Mouse (Mus musculus) brown adipose tissue, adult 24 weeks (tissue): Measurements from ENCODE around the gene Pdlim7. TPM values are rescaled to one million over a fixed set of nuclear protein-coding genes. Genes with fewer than 3 reads are reported as not detected.

Source experiments
- H3K27ac ChIP-seq: fragments of 200-500 bp; replicated peaks from 2 replicates; pipeline ENCODE4 v1.5.1; 2012; ENCODE audit warnings: low read depth, mild to moderate bottlenecking, low read length
- H3K4me1 ChIP-seq: fragments of 200-500 bp; 2 replicates; pipeline ENCODE4 v1.6.1; 2012; ENCODE audit warnings: low read length, mixed read lengths; ENCODE audit not compliant: control insufficient read depth, insufficient read depth, insufficient read length
- H3K4me3 ChIP-seq: fragments of 200-500 bp; 2 replicates; pipeline ENCODE4 v1.5.1; 2012; ENCODE audit warnings: low read depth, mild to moderate bottlenecking, low read length, moderate library complexity; ENCODE audit not compliant: insufficient read depth
- polyA plus RNA-seq: library from polyadenylated mRNA; stranded (reverse); fragments of >200 nt; gene quantifications from 2 replicates; pipeline ENCODE4 v1.2.4, GENCODE M21; 2012; ENCODE audit not compliant: missing spikeins, insufficient read depth, insufficient read length

The Pdlim7 gene
- polyA plus RNA-seq, 1 experiment = 8.0 TPM

- peaks cover 7% of the 10 kb centered on the region for H3K4me1 ChIP-seq
- H3K4me3 ChIP-seq = peak overlapping the region; percentile 53
- peak overlapping the region; percentile 56 for H3K27ac ChIP-seq
These were observed 14.6 kb upstream of the Pdlim7 start for GRCm38 (mm10) chr13:55527834-55528772.

- no peak overlapping the region; the same call in 1 of the 2 replicates for H3K4me3 ChIP-seq
These were observed 13.7 kb upstream of the Pdlim7 start for GRCm38 (mm10) chr13:55527212-55527611.

GRCm38 (mm10) chr13:55525733-55526553 is 12.5 kb upstream of the Pdlim7 start:
- H3K4me3 ChIP-seq = no peak overlapping the region
- H3K27ac ChIP-seq = no peak overlapping the region
- peaks cover 7% of the 10 kb centered on the region for H3K4me1 ChIP-seq

More at GRCm38 (mm10) chr13:55527212-55527611, 13.7 kb upstream of the Pdlim7 start:
- Histone ChIP-seq H3K27ac (peak overlapping the region; percentile 16; the same call in 1 of the 2 replicates), H3K4me1 (peaks cover 7% of the 10 kb centered on the region)

GRCm38 (mm10) chr13:55523951-55524600 is 10.6 kb upstream of the Pdlim7 start:
- Histone ChIP-seq H3K4me3 (no peak overlapping the region), H3K4me1 (peaks cover 7% of the 10 kb centered on the region), H3K27ac (no peak overlapping the region)

GRCm38 (mm10) chr13:55523278-55523677 is 9.8 kb upstream of the Pdlim7 start:
- peaks cover 7% of the 10 kb centered on the region for H3K4me1 ChIP-seq
- no peak overlapping the region for H3K4me3 ChIP-seq
- H3K27ac ChIP-seq = peak overlapping the region; percentile 32

GRCm38 (mm10) chr13:55522730-55523129 is 9.3 kb upstream of the Pdlim7 start:
- Histone ChIP-seq H3K4me3 (no peak overlapping the region), H3K4me1 (peaks cover 7% of the 10 kb centered on the region), H3K27ac (peak overlapping the region; percentile 32)

- peaks cover 2% of the 10 kb centered on the region; the same call in 1 of the 2 replicates for H3K4me1 ChIP-seq
- no peak overlapping the region for H3K4me3 ChIP-seq
- no peak overlapping the region for H3K27ac ChIP-seq
These were observed 6.1 kb upstream of the Pdlim7 start for GRCm38 (mm10) chr13:55519606-55520005.

- no peaks in the 10 kb centered on the region for H3K4me1 ChIP-seq
These were observed 3.5 kb upstream of the Pdlim7 start for GRCm38 (mm10) chr13:55516955-55517354.

GRCm38 (mm10) chr13:55513828-55514227 is 352 bp upstream of the Pdlim7 start:
- Histone ChIP-seq H3K27ac (no peak overlapping the region), H3K4me3 (no peak overlapping the region), H3K4me1 (0 out of 2 replicates have a peak, but pooled peaks cover 5% of the 10 kb centered on the region)

More at GRCm38 (mm10) chr13:55516955-55517354, 3.5 kb upstream of the Pdlim7 start:
- no peak overlapping the region for H3K4me3 ChIP-seq
- no peak overlapping the region for H3K27ac ChIP-seq

GRCm38 (mm10) chr13:55512379-55513031 is 971 bp downstream of the Pdlim7 start:
- 0 out of 2 replicates have a peak, but pooled peaks cover 5% of the 10 kb centered on the region for H3K4me1 ChIP-seq
- peak overlapping the region; percentile 61 for H3K27ac ChIP-seq

GRCm38 (mm10) chr13:55511492-55511861 is 2.0 kb downstream of the Pdlim7 start:
- peak overlapping the region; percentile 61 for H3K27ac ChIP-seq
- H3K4me3 ChIP-seq = peak overlapping the region; percentile 90
- H3K4me1 ChIP-seq = 0 out of 2 replicates have a peak, but pooled peaks cover 5% of the 10 kb centered on the region

More at GRCm38 (mm10) chr13:55512379-55513031, 971 bp downstream of the Pdlim7 start:
- H3K4me3 ChIP-seq = peak overlapping the region; percentile 90

GRCm38 (mm10) chr13:55510668-55511491 is 2.6 kb downstream of the Pdlim7 start:
- H3K4me3 ChIP-seq = 0 out of 2 replicates have a peak overlapping the region, but pooled peaks have one; percentile 4
- H3K27ac ChIP-seq = peak overlapping the region; percentile 85
- H3K4me1 ChIP-seq = 0 out of 2 replicates have a peak, but pooled peaks cover 5% of the 10 kb centered on the region

GRCm38 (mm10) chr13:55510332-55510667 is 3.2 kb downstream of the Pdlim7 start:
- H3K27ac ChIP-seq = peak overlapping the region; percentile 85
- no peak overlapping the region for H3K4me3 ChIP-seq
- 0 out of 2 replicates have a peak, but pooled peaks cover 5% of the 10 kb centered on the region for H3K4me1 ChIP-seq
